Mouse (Mus musculus) G1E (cell line): ENCODE results near the gene Olfr285.

Experiments
- CTCF ChIP-seq: IDR thresholded peaks from 2 replicates; pipeline ENCODE4 v1.5.1; 2012; ENCODE audit warnings: low read depth, low read length, inconsistent platforms, mixed read lengths
- GATA2 ChIP-seq: IDR thresholded peaks from 2 replicates; pipeline ENCODE4 v1.6.1; 2012; ENCODE audit warnings: low read depth, low read length, inconsistent platforms, borderline replicate concordance
- POLR2AphosphoS5 ChIP-seq: IDR thresholded peaks from 2 replicates; pipeline ENCODE4 v1.6.1; 2012; ENCODE audit warnings: low read depth, low read length, inconsistent platforms; ENCODE audit not compliant: insufficient replicate concordance

DNA sequence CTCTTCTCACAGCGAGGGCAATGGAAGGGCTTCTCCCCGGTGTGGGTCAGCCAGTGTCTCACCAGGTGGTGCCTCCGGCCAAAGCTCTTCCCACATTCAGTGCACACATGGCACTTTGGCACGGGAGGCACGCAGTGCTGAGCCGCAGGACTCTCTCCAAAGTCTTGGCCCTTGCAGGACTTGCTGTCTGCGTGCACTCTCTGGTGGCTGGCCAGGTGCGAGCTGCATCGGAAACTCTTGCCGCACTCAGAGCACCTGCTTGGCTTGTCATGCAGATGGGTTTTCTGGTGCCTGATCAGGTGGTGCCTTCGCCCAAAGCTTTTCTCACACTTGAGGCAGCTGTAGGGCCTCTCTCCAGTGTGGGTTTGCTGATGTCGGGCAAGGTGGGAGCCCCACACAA, 28.6 kb downstream of the Olfr285 start:
- no peak for TF ChIP-seq CTCF
- TF ChIP-seq POLR2AphosphoS5: no peak
- TF ChIP-seq GATA2: no peak
